Mouse (Mus musculus): ENCODE measurements around the gene Slc44a3. TPM values are rescaled to one million over a fixed set of nuclear protein-coding genes. Genes with fewer than 3 reads are reported as not detected.
A peak's percentile ranks its signal among the peaks of the same experiment; 100 is the strongest.

The Slc44a3 gene
- total RNA-seq, 1 experiment: 2.3 TPM

DNA sequence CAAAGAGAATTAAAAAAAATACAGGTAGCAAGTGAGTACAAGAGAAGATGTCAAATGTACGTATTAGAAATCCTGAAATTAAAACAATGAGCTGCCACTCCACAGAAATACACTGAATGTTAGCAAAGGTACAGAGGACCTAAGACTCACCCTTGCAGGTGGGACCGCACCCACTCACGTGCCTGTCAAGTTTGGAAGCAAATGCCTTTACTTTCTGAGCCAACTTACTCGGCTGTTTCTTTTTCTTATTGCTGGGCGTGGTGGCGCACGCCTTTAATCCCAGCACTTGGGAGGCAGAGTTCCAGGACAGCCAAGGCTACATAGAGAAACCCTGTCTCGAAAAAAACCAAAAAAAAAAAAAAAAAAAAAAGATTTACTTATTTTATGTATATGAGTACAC is 109.8 kb downstream of the Slc44a3 start:
- Histone ChIP-seq H3K9me3 (ENCODE audit: control insufficient read depth, insufficient read depth, low read depth, low read length) (no peaks in the 10 kb centered on the region), H3K4me1 (ENCODE audit: control insufficient read depth in 2 of 2, insufficient read depth in 2 of 2, low read length in 2 of 2, poor library complexity in 1 of 2) (peaks cover 2 to 12% of the 10 kb centered on the region in 2 experiments; a peak in 2 of 4 replicates), H3K9ac (ENCODE audit: insufficient read depth, low read depth, low read length, poor library complexity, severe bottlenecking) (no peak overlapping the region), H3K27ac (ENCODE audit: insufficient read depth, low read depth, low read length, poor library complexity, severe bottlenecking) (no peak overlapping the region), H3K4me3 (ENCODE audit: insufficient read depth in 1 of 2, low read depth in 1 of 2, low read length in 2 of 2, poor library complexity in 1 of 2, severe bottlenecking in 1 of 2) (no peak overlapping the region), H3K36me3 (ENCODE audit: control insufficient read depth, insufficient read depth, low read length, poor library complexity, severe bottlenecking) (no peaks in the 10 kb centered on the region)
- DNase-seq (ENCODE audit: low read depth, low spot score): no peak
- in situ Hi-C loops (cut with MboI; ENCODE audit: low sequenced_read_pairs in 2 of 2, unreplicated experiment in 2 of 2): no loop called here
- no peak for TF ChIP-seq ZC3H11A (IDR thresholded peaks at IDR 0.05; ENCODE audit: borderline replicate concordance, low read depth, low read length)
- TF ChIP-seq ZNF384 (IDR thresholded peaks at IDR 0.05; ENCODE audit: low read depth, low read length): 0 out of 2 replicates have a peak, but pooled peaks have one; percentile 21
- no peak for TF ChIP-seq MAFK (IDR thresholded peaks at IDR 0.05; ENCODE audit: insufficient read depth, low read depth, low read length)
- no peak for TF ChIP-seq HCFC1 (IDR thresholded peaks at IDR 0.05; ENCODE audit: borderline replicate concordance, insufficient read depth, low read length)
- no peak for TF ChIP-seq CHD2 (IDR thresholded peaks at IDR 0.05; ENCODE audit: low read depth, low read length)

GRCm38 (mm10) chr3:121418850-121419435 is 113.3 kb downstream of the Slc44a3 start:
- TF ChIP-seq CHD2 (IDR thresholded peaks at IDR 0.05; ENCODE audit: low read depth, low read length) (peak; percentile 59; the same call in 1 of the 2 replicates), ZC3H11A (IDR thresholded peaks at IDR 0.05; ENCODE audit: borderline replicate concordance, low read depth, low read length) (no peak), HCFC1 (IDR thresholded peaks at IDR 0.05; ENCODE audit: borderline replicate concordance, insufficient read depth, low read length) (no peak), ZNF384 (IDR thresholded peaks at IDR 0.05; ENCODE audit: low read depth, low read length) (peak; percentile 86), MAFK (IDR thresholded peaks at IDR 0.05; ENCODE audit: insufficient read depth, low read depth, low read length) (no peak)
- in situ Hi-C loops (cut with MboI; ENCODE audit: low sequenced_read_pairs in 2 of 2, unreplicated experiment in 2 of 2): no loop called here

GRCm38 (mm10) chr3:121418251-121418601 is 114.0 kb downstream of the Slc44a3 start:
- H3K27ac ChIP-seq (ENCODE audit: insufficient read depth, low read depth, low read length, poor library complexity, severe bottlenecking): peak overlapping the region; percentile 72; the same call in 1 of the 2 replicates
- H3K36me3 ChIP-seq (ENCODE audit: control insufficient read depth, insufficient read depth, low read length, poor library complexity, severe bottlenecking): no peaks in the 10 kb centered on the region
- no peak for DNase-seq (ENCODE audit: low read depth, low spot score)
- TF ChIP-seq HCFC1 (IDR thresholded peaks at IDR 0.05; ENCODE audit: borderline replicate concordance, insufficient read depth, low read length) (no peak), MAFK (IDR thresholded peaks at IDR 0.05; ENCODE audit: insufficient read depth, low read depth, low read length) (no peak), ZNF384 (IDR thresholded peaks at IDR 0.05; ENCODE audit: low read depth, low read length) (no peak), CHD2 (IDR thresholded peaks at IDR 0.05; ENCODE audit: low read depth, low read length) (no peak), ZC3H11A (IDR thresholded peaks at IDR 0.05; ENCODE audit: borderline replicate concordance, low read depth, low read length) (no peak)
- no peak overlapping the region for H3K9ac ChIP-seq (ENCODE audit: insufficient read depth, low read depth, low read length, poor library complexity, severe bottlenecking)
- in situ Hi-C loops (cut with MboI; ENCODE audit: low sequenced_read_pairs in 2 of 2, unreplicated experiment in 2 of 2): no loop called here
- no peak overlapping the region for H3K4me3 ChIP-seq (ENCODE audit: insufficient read depth in 1 of 2, low read depth in 1 of 2, low read length in 2 of 2, poor library complexity in 1 of 2, severe bottlenecking in 1 of 2)
- H3K4me1 ChIP-seq (ENCODE audit: control insufficient read depth in 2 of 2, insufficient read depth in 2 of 2, low read length in 2 of 2, poor library complexity in 1 of 2): peaks cover 4 to 15% of the 10 kb centered on the region in 2 experiments; a peak in 2 of 4 replicates
- no peaks in the 10 kb centered on the region for H3K9me3 ChIP-seq (ENCODE audit: control insufficient read depth, insufficient read depth, low read depth, low read length)

More at GRCm38 (mm10) chr3:121418850-121419435, 113.3 kb downstream of the Slc44a3 start:
- Histone ChIP-seq H3K4me1 (ENCODE audit: control insufficient read depth in 2 of 2, insufficient read depth in 2 of 2, low read length in 2 of 2, poor library complexity in 1 of 2) (peaks cover 4 to 15% of the 10 kb centered on the region in 2 experiments; a peak in 2 of 4 replicates), H3K4me3 (ENCODE audit: insufficient read depth in 1 of 2, low read depth in 1 of 2, low read length in 2 of 2, poor library complexity in 1 of 2, severe bottlenecking in 1 of 2) (no peak overlapping the region), H3K9ac (ENCODE audit: insufficient read depth, low read depth, low read length, poor library complexity, severe bottlenecking) (peak overlapping the region; percentile 4; the same call in 1 of the 2 replicates), H3K9me3 (ENCODE audit: control insufficient read depth, insufficient read depth, low read depth, low read length) (no peaks in the 10 kb centered on the region), H3K36me3 (ENCODE audit: control insufficient read depth, insufficient read depth, low read length, poor library complexity, severe bottlenecking) (no peaks in the 10 kb centered on the region), H3K27ac (ENCODE audit: insufficient read depth, low read depth, low read length, poor library complexity, severe bottlenecking) (peak overlapping the region; percentile 85)
- DNase-seq (ENCODE audit: low read depth, low spot score): peak; percentile 90

DNA sequence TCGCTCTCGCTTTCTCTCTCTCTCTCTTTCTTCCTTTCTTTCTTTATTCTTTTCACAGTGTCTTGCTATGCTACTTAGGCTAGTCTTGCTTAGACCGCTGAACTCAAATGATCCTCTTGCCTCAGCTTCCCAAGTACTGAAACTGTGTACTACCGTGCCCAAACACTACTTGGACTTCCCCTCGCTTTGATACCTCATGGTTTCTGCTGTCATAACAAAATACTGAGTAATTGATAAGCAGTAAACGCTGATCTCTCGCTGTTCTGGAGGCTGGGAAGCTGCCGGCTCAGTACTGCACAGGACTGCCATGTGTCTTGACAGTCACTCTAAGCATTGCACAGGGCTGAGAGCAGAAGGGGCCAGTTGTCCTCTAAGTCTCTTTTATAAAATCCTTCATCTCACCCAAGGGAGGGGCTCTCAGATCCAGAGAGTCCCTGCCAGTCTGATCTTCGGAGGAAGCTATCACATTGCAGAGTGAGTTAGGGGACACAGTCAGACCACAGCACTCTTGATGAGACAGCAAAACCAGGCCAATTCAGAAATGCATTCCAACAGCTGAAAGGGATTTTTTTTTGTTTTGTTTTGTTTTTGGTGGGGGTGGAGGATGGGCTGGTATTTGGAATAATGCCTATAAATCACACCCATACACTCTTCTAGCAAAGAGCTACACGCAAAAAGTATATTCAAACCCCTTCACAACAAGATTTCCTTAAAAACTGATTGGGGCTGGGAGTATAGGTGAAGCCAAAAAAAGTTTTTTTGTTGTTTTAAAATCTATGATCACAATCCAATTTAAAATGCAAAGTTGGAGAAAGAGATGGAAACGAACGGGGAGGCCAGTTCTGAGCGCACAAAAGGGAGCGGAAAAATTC is 114.6 kb downstream of the Slc44a3 start:
- TF ChIP-seq ZNF384 (IDR thresholded peaks at IDR 0.05; ENCODE audit: low read depth, low read length) (no peak), CHD2 (IDR thresholded peaks at IDR 0.05; ENCODE audit: low read depth, low read length) (no peak), MAFK (IDR thresholded peaks at IDR 0.05; ENCODE audit: insufficient read depth, low read depth, low read length) (peak; percentile 63; the same call in 1 of the 2 replicates), ZC3H11A (IDR thresholded peaks at IDR 0.05; ENCODE audit: borderline replicate concordance, low read depth, low read length) (no peak), HCFC1 (IDR thresholded peaks at IDR 0.05; ENCODE audit: borderline replicate concordance, insufficient read depth, low read length) (no peak)
- Histone ChIP-seq H3K4me3 (ENCODE audit: insufficient read depth in 1 of 2, low read depth in 1 of 2, low read length in 2 of 2, poor library complexity in 1 of 2, severe bottlenecking in 1 of 2) (no peak overlapping the region), H3K4me1 (ENCODE audit: control insufficient read depth in 2 of 2, insufficient read depth in 2 of 2, low read length in 2 of 2, poor library complexity in 1 of 2) (peaks cover 4 to 15% of the 10 kb centered on the region in 2 experiments; a peak in 2 of 4 replicates), H3K27ac (ENCODE audit: insufficient read depth, low read depth, low read length, poor library complexity, severe bottlenecking) (peak overlapping the region; percentile 57; the same call in 1 of the 2 replicates), H3K9ac (ENCODE audit: insufficient read depth, low read depth, low read length, poor library complexity, severe bottlenecking) (no peak overlapping the region; the same call in 1 of the 2 replicates), H3K9me3 (ENCODE audit: control insufficient read depth, insufficient read depth, low read depth, low read length) (no peaks in the 10 kb centered on the region), H3K36me3 (ENCODE audit: control insufficient read depth, insufficient read depth, low read length, poor library complexity, severe bottlenecking) (no peaks in the 10 kb centered on the region)
- in situ Hi-C loops (cut with MboI; ENCODE audit: low sequenced_read_pairs in 2 of 2, unreplicated experiment in 2 of 2): no loop called here
- no peak for DNase-seq (ENCODE audit: low read depth, low spot score)
